Mouse (Mus musculus) heart, embryonic 13.5 days (tissue): ENCODE measurements at regions not wholly inside any gene's neighbourhood (a gene's known extent, or its start where the extent isn't known, plus 50 kb on each side); places are given as distances from the start of the nearest gene placed in this dataset.

Source experiments
- ATAC-seq: fragments of 200-750 bp; cut with Nextera tagmentation; 2 replicates; pipeline ENCODE4 v1.8.0; 2017; ENCODE audit warnings: moderate TSS enrichment; ENCODE audit not compliant: insufficient number of reproducible peaks, low FRiP score, low TSS enrichment; ENCODE audit errors: extremely low read depth
- H3K27ac ChIP-seq: fragments of 300-500 bp; sonication (generic); replicated peaks from 2 replicates; pipeline ENCODE4 v1.5.1; 2015; ENCODE audit warnings: moderate library complexity, mild to moderate bottlenecking, inconsistent platforms
- H3K27me3 ChIP-seq: fragments of 300-500 bp; sonication (generic); replicated peaks from 2 replicates; pipeline ENCODE4 v1.6.1; 2015; ENCODE audit warnings: mild to moderate bottlenecking, inconsistent platforms
- H3K36me3 ChIP-seq: fragments of 300-500 bp; sonication (generic); 2 replicates; pipeline ENCODE4 v1.6.1; 2015; ENCODE audit warnings: mild to moderate bottlenecking, inconsistent platforms
- H3K4me1 ChIP-seq: fragments of 300-500 bp; sonication (generic); 2 replicates; pipeline ENCODE4 v1.6.1; 2015; ENCODE audit warnings: inconsistent platforms
- H3K4me2 ChIP-seq: fragments of 300-500 bp; sonication (generic); 2 replicates; pipeline ENCODE4 v1.6.1; 2015; ENCODE audit warnings: inconsistent platforms, mild to moderate bottlenecking, moderate library complexity
- H3K4me3 ChIP-seq: fragments of 300-500 bp; sonication (generic); 2 replicates; pipeline ENCODE4 v1.5.1; 2015; ENCODE audit warnings: moderate library complexity, mild to moderate bottlenecking, inconsistent platforms
- H3K9ac ChIP-seq: fragments of 300-500 bp; sonication (generic); 2 replicates; pipeline ENCODE4 v1.6.1; 2015; ENCODE audit warnings: inconsistent platforms, mild to moderate bottlenecking, moderate library complexity
- H3K9me3 ChIP-seq: fragments of 300-500 bp; sonication (generic); 2 replicates; pipeline ENCODE4 v1.6.1; 2016; ENCODE audit warnings: inconsistent platforms
- WGBS: fragments of 180-500 bp; shearing (Covaris S2); methylation state at CpG from one replicate; pipeline ENCODE4 v1.1.7; 2015; ENCODE audit warnings: mixed read lengths; 5-methylcytosine and 5-hydroxymethylcytosine counted together

DNA sequence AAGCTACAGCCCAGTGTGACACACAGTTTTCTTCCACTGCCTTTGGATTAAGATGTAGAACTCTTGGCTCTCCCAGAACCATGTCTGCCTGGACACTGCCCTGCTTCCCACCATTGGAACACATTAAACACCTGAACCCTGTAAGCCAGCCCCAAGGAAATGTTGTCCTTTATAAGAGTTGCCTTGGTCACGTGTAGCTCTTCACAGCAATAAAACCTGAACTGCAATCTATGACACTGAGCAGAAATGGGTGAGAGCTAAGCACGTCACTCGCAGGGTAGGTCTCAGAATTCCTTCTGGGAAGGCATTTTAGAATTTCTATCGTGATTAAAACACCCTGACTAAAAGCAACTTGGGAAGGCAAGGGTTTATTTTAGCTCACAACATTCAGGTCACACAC is 92.4 kb upstream of the Lrig1 start:
- ATAC-seq, result no peak
- H3K4me1 ChIP-seq, result peaks cover 16% of the 10 kb centered on the region
- peaks cover 9% of the 10 kb centered on the region; the same call in 1 of the 2 replicates for H3K9me3 ChIP-seq
- no peak overlapping the region for H3K27ac ChIP-seq
- no peak overlapping the region for H3K4me2 ChIP-seq
- no peak overlapping the region for H3K9ac ChIP-seq
- no peaks in the 10 kb centered on the region for H3K36me3 ChIP-seq
- no peak overlapping the region for H3K4me3 ChIP-seq
- no peaks in the 10 kb centered on the region for H3K27me3 ChIP-seq
- WGBS, result 72% methylated on average over 4 of the region's 4 CpGs

GRCm38 (mm10) chr6:94789308-94789763 is 89.4 kb upstream of the Lrig1 start:
- WGBS, result 66% methylated on average over 5 of the region's 5 CpGs
- no peaks in the 10 kb centered on the region for H3K36me3 ChIP-seq
- no peak overlapping the region for H3K9ac ChIP-seq
- H3K27me3 ChIP-seq, result no peaks in the 10 kb centered on the region
- H3K4me1 ChIP-seq, result peaks cover 9% of the 10 kb centered on the region
- ATAC-seq, result no peak
- H3K4me2 ChIP-seq, result no peak overlapping the region
- no peak overlapping the region for H3K27ac ChIP-seq
- H3K4me3 ChIP-seq, result no peak overlapping the region
- no peaks in the 10 kb centered on the region for H3K9me3 ChIP-seq

- Histone ChIP-seq H3K9ac (no peak overlapping the region), H3K4me2 (no peak overlapping the region), H3K4me3 (no peak overlapping the region), H3K9me3 (no peaks in the 10 kb centered on the region), H3K4me1 (peaks cover 17% of the 10 kb centered on the region), H3K27me3 (no peaks in the 10 kb centered on the region), H3K27ac (no peak overlapping the region), H3K36me3 (no peaks in the 10 kb centered on the region)
- 84% methylated on average over 1 of the region's 1 CpGs for WGBS
- ATAC-seq, result no peak
Measured at GRCm38 (mm10) chr6:94783471-94783870, 83.5 kb upstream of the Lrig1 start.

DNA sequence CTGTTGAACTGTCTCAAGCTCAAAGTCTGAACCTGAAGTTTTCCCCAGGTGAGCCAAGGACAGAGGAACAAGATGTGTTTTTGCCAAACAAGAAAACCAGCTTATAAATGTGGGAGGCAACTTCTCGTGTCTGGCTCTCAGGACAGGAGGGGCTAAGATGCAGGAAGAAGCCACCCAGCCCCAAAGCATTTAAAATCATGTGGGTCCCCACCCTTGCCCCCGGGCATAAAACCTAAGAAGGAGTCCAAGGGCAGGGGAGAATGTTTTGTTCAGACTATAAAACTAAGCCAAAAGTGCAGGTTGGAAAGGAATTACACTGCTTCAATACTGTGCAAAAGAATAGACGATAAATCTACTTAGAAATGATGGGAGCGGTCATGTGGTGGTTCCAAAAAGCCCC is 80.7 kb upstream of the Lrig1 start:
- Histone ChIP-seq H3K36me3 (no peaks in the 10 kb centered on the region), H3K4me3 (no peak overlapping the region), H3K27me3 (no peaks in the 10 kb centered on the region), H3K4me2 (no peak overlapping the region), H3K4me1 (peaks cover 26% of the 10 kb centered on the region), H3K9me3 (no peaks in the 10 kb centered on the region), H3K9ac (no peak overlapping the region), H3K27ac (no peak overlapping the region)
- WGBS, result 83% methylated on average over 4 of the region's 4 CpGs
- no peak for ATAC-seq

DNA sequence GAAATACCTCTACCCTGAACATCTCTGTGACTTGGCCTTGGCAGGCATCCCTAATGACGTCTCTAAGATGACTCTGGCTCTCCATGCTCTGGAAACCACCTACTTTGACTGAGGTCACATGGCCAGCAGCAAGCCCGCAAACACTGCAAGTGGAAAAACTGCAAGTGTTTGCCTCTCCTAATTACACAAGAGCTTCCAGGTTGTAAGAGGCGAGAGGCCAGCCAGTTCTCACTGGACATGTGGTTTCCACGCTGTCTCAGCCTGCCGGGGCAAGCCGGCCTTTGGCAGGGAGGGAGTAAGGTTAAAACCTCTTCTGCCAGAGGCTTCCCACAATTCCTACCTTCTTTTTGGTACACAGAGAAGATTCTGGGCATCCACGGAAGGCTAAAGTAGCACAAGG is 79.9 kb upstream of the Lrig1 start:
- Histone ChIP-seq H3K4me1 (peaks cover 26% of the 10 kb centered on the region), H3K9me3 (no peaks in the 10 kb centered on the region), H3K27me3 (no peaks in the 10 kb centered on the region), H3K9ac (no peak overlapping the region), H3K36me3 (no peaks in the 10 kb centered on the region), H3K4me2 (no peak overlapping the region), H3K4me3 (no peak overlapping the region), H3K27ac (no peak overlapping the region)
- no peak for ATAC-seq
- 47% methylated on average over 7 of the region's 7 CpGs for WGBS

DNA sequence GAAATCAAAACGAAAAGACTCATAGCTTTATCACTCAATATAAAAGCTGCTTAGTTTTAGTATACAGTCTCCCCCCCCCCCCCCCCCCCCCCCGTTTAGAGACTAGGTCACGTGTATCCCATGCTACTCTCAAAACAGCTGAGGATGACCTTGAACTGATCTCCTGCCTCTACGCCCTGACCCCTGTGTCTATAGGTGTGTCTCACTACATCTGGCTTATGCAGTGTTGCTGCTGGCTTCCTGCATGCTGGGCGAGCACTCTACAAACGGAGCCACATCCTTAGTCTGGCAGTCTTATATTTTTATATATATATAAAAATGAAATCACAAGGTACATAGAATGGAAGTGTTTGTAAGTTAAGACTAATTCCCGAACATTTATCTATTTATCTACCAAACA is 79.3 kb upstream of the Lrig1 start:
- Histone ChIP-seq H3K4me1 (peaks cover 29% of the 10 kb centered on the region), H3K27ac (no peak overlapping the region)

GRCm38 (mm10) chr6:94778797-94779196 is 78.8 kb upstream of the Lrig1 start:
- Histone ChIP-seq H3K9me3 (no peaks in the 10 kb centered on the region), H3K27ac (no peak overlapping the region), H3K36me3 (no peaks in the 10 kb centered on the region), H3K4me2 (no peak overlapping the region), H3K9ac (no peak overlapping the region), H3K27me3 (no peaks in the 10 kb centered on the region), H3K4me1 (peaks cover 33% of the 10 kb centered on the region), H3K4me3 (no peak overlapping the region)
- ATAC-seq, result no peak
- 16% methylated on average over 1 of the region's 1 CpGs for WGBS

More for the DNA sequence above, 79.3 kb upstream of the Lrig1 start:
- H3K27me3 ChIP-seq, result no peaks in the 10 kb centered on the region
- WGBS, result 63% methylated on average over 6 of the region's 7 CpGs
- H3K4me3 ChIP-seq, result no peak overlapping the region
- H3K9me3 ChIP-seq, result no peaks in the 10 kb centered on the region
- H3K9ac ChIP-seq, result no peak overlapping the region
- no peak overlapping the region for H3K4me2 ChIP-seq
- H3K36me3 ChIP-seq, result no peaks in the 10 kb centered on the region
- no peak for ATAC-seq

DNA sequence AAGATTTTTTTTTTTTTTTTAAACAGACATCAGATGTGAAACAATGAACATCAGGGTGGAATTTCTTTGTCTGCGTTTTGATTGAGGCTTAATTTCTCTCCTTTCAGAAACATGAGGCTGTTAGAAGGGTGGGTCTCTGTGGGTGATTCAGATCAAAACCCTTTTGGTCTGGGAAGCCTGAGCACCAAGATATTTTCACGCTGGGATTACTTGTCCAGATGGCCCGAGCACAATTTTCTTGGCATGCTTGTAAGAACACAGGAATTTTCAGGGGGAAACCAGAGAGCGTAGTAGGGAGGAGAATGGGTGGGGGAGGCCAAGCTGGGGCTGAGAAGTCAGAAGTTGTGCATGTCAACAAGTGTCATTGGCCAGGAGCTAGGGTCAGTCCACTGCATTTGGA is 76.6 kb upstream of the Lrig1 start:
- no peak for ATAC-seq
- H3K4me1 ChIP-seq, result peaks cover 47% of the 10 kb centered on the region
- H3K27ac ChIP-seq, result no peak overlapping the region
- no peak overlapping the region for H3K4me3 ChIP-seq
- H3K4me2 ChIP-seq, result no peak overlapping the region
- no peaks in the 10 kb centered on the region for H3K9me3 ChIP-seq
- no peaks in the 10 kb centered on the region for H3K36me3 ChIP-seq
- WGBS, result 56% methylated on average over 4 of the region's 4 CpGs
- H3K27me3 ChIP-seq, result 0 out of 2 replicates have a peak, but pooled peaks cover 9% of the 10 kb centered on the region
- no peak overlapping the region for H3K9ac ChIP-seq

DNA sequence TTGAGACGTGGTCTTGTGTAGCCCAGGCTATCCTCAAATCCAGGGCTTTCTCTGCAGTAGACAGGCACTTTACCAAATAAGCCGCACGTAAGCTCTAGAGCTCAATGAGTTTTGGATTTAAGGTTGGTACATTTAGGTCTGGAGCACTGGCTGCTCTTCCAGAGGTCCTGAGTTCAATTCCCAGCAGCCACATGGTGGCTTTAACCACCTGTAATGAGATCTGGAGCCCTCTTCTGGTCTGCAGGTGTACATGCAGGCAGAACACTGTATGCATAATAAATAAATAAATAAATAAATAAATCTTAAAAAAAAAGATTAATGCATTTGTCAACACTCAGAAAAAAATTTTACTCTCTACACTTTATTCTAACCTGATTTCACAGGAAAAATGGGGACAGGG is 74.9 kb upstream of the Lrig1 start:
- H3K4me2 ChIP-seq, result no peak overlapping the region
- ATAC-seq, result no peak
- H3K36me3 ChIP-seq, result no peaks in the 10 kb centered on the region
- no peak overlapping the region for H3K9ac ChIP-seq
- H3K4me3 ChIP-seq, result no peak overlapping the region
- 93% methylated on average over 3 of the region's 3 CpGs for WGBS
- no peaks in the 10 kb centered on the region for H3K9me3 ChIP-seq
- H3K4me1 ChIP-seq, result peaks cover 44% of the 10 kb centered on the region
- no peak overlapping the region for H3K27ac ChIP-seq
- H3K27me3 ChIP-seq, result 0 out of 2 replicates have a peak, but pooled peaks cover 9% of the 10 kb centered on the region

DNA sequence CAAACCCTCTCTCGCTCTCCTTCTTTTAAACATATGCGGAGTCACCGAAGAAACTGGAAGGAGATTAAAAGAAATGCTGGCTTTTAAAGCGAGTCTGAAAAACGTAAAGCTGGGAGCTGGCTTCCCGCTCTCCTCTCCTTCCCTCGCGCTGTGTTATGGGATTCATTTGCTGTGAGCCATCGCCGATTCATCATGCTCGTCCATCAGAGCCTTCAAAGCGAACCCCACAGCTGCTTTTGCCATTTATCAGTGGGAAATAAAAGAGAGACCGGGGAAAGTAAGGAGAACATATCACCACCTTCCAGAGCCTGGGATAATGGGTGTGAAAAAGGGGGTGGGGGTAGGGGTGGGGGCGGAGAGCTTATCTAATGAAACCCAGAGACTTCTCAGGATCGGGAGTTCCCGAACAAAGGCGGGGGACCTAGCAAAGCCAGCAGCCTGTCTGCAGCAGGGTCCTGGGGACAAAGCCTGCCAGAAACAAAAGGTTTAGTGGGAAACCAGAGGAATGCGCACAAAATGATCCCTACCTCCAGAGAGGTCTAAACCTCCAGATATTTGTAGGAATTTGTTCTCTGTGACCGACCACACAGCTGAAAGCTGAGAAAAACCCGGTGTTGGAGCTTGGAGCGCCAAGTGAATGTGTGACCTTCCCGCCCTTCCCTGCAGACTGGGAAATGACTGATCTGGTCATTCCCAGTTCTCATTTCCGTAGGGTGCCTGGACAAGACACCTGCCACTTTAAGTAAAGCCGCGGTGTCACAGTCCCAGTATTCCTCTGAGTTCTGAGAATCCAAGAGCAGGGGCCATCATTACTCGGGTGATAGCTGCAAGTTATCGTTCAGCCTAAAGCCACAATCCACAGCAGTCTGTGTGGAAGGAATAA is 73.9 kb upstream of the Lrig1 start:
- Histone ChIP-seq H3K9ac (peak overlapping the region; percentile 73), H3K4me2 (peak overlapping the region; percentile 72), H3K9me3 (no peaks in the 10 kb centered on the region), H3K27ac (peak overlapping the region; percentile 73), H3K4me1 (peaks cover 34% of the 10 kb centered on the region), H3K4me3 (peak overlapping the region; percentile 42), H3K27me3 (0 out of 2 replicates have a peak, but pooled peaks cover 9% of the 10 kb centered on the region), H3K36me3 (no peaks in the 10 kb centered on the region)
- ATAC-seq, result no peak
- 4% methylated on average over 27 of the region's 27 CpGs for WGBS

- no peak for ATAC-seq
- H3K4me3 ChIP-seq, result peak overlapping the region; percentile 42
- no peaks in the 10 kb centered on the region for H3K36me3 ChIP-seq
- H3K4me1 ChIP-seq, result peaks cover 26% of the 10 kb centered on the region
- H3K27me3 ChIP-seq, result 0 out of 2 replicates have a peak, but pooled peaks cover 9% of the 10 kb centered on the region
- peak overlapping the region; percentile 73 for H3K9ac ChIP-seq
- WGBS, result 33% methylated on average over 12 of the region's 12 CpGs
- peak overlapping the region; percentile 73 for H3K27ac ChIP-seq
- no peaks in the 10 kb centered on the region for H3K9me3 ChIP-seq
- peak overlapping the region; percentile 72 for H3K4me2 ChIP-seq
Measured at GRCm38 (mm10) chr6:94772868-94773603, 73.1 kb upstream of the Lrig1 start.
